Mouse (Mus musculus) embryonic facial prominence, embryonic 13.5 days (tissue): ENCODE data around the gene Iqgap3. TPM values are rescaled to one million over a fixed set of nuclear protein-coding genes. Genes with fewer than 3 reads are reported as not detected.
A peak's percentile ranks its signal among the peaks of the same experiment; 100 is the strongest.

Source experiments
- ATAC-seq: fragments of 200-750 bp; cut with Nextera tagmentation; 2 replicates; pipeline ENCODE4 v1.8.0; 2017; ENCODE audit warnings: low read depth; ENCODE audit not compliant: insufficient number of reproducible peaks, insufficient read depth, low FRiP score, low TSS enrichment
- H3K27ac ChIP-seq: fragments of 300-500 bp; sonication (generic); 2 replicates; pipeline ENCODE4 v1.5.1; 2015; ENCODE audit warnings: moderate library complexity, mild to moderate bottlenecking, inconsistent platforms
- H3K27me3 ChIP-seq: fragments of 300-500 bp; sonication (generic); 2 replicates; pipeline ENCODE4 v1.6.1; 2015; ENCODE audit warnings: mild to moderate bottlenecking, inconsistent platforms
- H3K36me3 ChIP-seq: fragments of 300-500 bp; sonication (generic); 2 replicates; pipeline ENCODE4 v1.6.1; 2015; ENCODE audit warnings: mild to moderate bottlenecking, inconsistent platforms
- H3K4me1 ChIP-seq: fragments of 300-500 bp; sonication (generic); 2 replicates; pipeline ENCODE4 v1.6.1; 2015; ENCODE audit warnings: inconsistent platforms
- H3K4me2 ChIP-seq: fragments of 300-500 bp; sonication (generic); 2 replicates; pipeline ENCODE4 v1.6.1; 2015; ENCODE audit warnings: moderate library complexity, mild to moderate bottlenecking, inconsistent platforms
- H3K4me3 ChIP-seq: fragments of 300-500 bp; sonication (generic); 2 replicates; pipeline ENCODE4 v1.5.1; 2015; ENCODE audit warnings: mild to moderate bottlenecking, inconsistent platforms
- H3K9ac ChIP-seq: fragments of 300-500 bp; sonication (generic); 2 replicates; pipeline ENCODE4 v1.6.1; 2015; ENCODE audit warnings: mild to moderate bottlenecking, inconsistent platforms
- H3K9me3 ChIP-seq: fragments of 300-500 bp; sonication (generic); 2 replicates; pipeline ENCODE4 v1.6.1; 2016; ENCODE audit warnings: inconsistent platforms
- WGBS: fragments of 180-500 bp; shearing (Covaris S2); methylation state at CpG from one replicate; pipeline ENCODE4 v1.1.7; 2015; ENCODE audit warnings: mixed read lengths; 5-methylcytosine and 5-hydroxymethylcytosine counted together
- polyA plus RNA-seq: library from polyadenylated mRNA; unstranded; fragments of >200 nt; fragmentation: Nextera tagmentation; extraction: Ambion mirVana; gene quantifications from 2 replicates; pipeline ENCODE4 v1.2.1, GENCODE M21; 2015

Gene Iqgap3
- polyA plus RNA-seq, 1 experiment from 2014 or later = 22.8 TPM

DNA sequence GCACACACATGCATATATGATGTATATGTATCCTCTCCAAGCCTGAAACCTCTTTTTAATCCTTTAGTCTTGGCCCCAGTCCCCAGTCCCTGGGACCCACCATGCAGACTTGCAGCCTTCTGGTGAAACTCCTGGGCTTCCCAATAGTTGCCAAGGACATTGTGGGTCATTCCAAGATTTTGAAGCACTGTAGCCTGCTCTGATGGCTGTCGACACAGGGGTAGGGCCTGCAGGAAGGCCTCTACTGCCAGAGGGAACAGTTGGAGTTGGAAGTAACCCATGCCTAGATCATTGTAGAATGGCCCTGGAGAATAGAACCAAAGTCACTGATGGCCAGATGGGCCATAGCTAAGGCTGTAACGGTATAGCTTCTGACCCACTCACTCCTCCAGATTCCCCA, 7.4 kb upstream of the Iqgap3 start:
- no peak overlapping the region for H3K4me2 ChIP-seq
- H3K9ac ChIP-seq = no peak overlapping the region
- 70% methylated on average over 2 of the region's 2 CpGs for WGBS
- no peaks in the 10 kb centered on the region for H3K4me1 ChIP-seq
- no peaks in the 10 kb centered on the region for H3K9me3 ChIP-seq
- ATAC-seq = no peak
- H3K27ac ChIP-seq = no peak overlapping the region
- no peak overlapping the region for H3K4me3 ChIP-seq
- H3K36me3 ChIP-seq = no peaks in the 10 kb centered on the region
- H3K27me3 ChIP-seq = peaks cover 20% of the 10 kb centered on the region

DNA sequence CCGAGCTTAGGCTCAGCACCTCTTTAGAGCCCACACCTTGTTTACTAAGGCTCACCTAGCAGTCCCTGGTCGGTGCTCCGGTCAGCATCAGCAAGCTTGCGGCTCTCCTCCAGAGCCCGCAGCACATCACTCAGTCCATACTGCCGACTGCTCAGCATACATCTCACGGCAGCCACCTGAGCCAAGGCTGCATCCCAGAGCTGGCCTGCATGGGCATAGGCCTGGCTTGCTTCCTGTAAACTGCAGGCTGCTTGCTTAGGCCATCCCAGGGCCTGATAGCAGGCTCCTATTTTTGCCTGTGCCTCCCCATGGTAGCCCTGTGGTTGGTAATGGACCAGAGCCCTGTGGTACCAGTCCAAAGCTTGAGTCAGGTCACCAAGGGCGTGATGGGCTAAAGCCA, 7.0 kb upstream of the Iqgap3 start:
- Histone ChIP-seq H3K4me2 (no peak overlapping the region), H3K36me3 (no peaks in the 10 kb centered on the region)
- ATAC-seq = no peak

DNA sequence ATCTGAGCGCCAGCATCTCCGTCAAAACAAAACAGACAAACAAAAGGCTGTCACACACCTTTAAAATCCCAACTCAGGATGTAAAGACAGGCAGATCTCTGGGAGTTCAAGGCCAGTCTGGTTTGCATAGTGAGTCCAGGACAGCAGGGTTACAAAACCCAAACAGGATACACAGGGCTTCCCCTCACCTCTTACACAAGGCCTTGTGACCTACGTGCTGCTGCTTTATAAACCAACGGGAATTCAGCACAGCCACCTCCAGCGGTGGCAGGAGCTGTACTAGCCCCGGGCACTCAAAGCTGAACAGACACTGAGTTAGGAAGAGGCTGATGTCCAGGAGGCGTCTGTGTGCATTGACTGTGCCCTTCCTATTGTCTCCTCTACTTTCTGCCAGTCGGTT, 4.3 kb upstream of the Iqgap3 start:
- WGBS = 29% methylated on average over 8 of the region's 8 CpGs
- Histone ChIP-seq H3K4me2 (no peak overlapping the region), H3K4me1 (peaks cover 8% of the 10 kb centered on the region), H3K27ac (no peak overlapping the region), H3K4me3 (no peak overlapping the region), H3K9ac (peak overlapping the region; percentile 27; the same call in 1 of the 2 replicates), H3K9me3 (no peaks in the 10 kb centered on the region), H3K36me3 (no peaks in the 10 kb centered on the region), H3K27me3 (peaks cover 7% of the 10 kb centered on the region; the same call in 1 of the 2 replicates)
- ATAC-seq = no peak

More for the DNA sequence above, 7.0 kb upstream of the Iqgap3 start:
- H3K9ac ChIP-seq = no peak overlapping the region
- H3K27ac ChIP-seq = no peak overlapping the region
- H3K27me3 ChIP-seq = peaks cover 20% of the 10 kb centered on the region
- 80% methylated on average over 8 of the region's 8 CpGs for WGBS
- no peak overlapping the region for H3K4me3 ChIP-seq
- H3K9me3 ChIP-seq = no peaks in the 10 kb centered on the region
- H3K4me1 ChIP-seq = no peaks in the 10 kb centered on the region

- Histone ChIP-seq H3K36me3 (no peaks in the 10 kb centered on the region), H3K9ac (peak within 1 kb of the TSS; percentile 27; the same call in 1 of the 2 replicates), H3K9me3 (no peaks in the 10 kb centered on the region), H3K4me3 (no peak within 1 kb of the TSS), H3K4me1 (peaks cover 16% of the 10 kb centered on the region), H3K27ac (no peak within 1 kb of the TSS), H3K4me2 (no peak within 1 kb of the TSS), H3K27me3 (peaks cover 3% of the 10 kb centered on the region; the same call in 1 of the 2 replicates)
- no peak for ATAC-seq
- WGBS = 66% methylated on average over 4 of the region's 4 CpGs
Measured at GRCm38 (mm10) chr3:88078204-88078603, 3.6 kb upstream of the Iqgap3 start, which contains the start of gene Ttc24. Ttc24 (minus strand) TSS chr3:88078304.

- no peak overlapping the region for H3K27ac ChIP-seq
- H3K9ac ChIP-seq = peak overlapping the region; percentile 74
- peaks cover 16% of the 10 kb centered on the region for H3K4me1 ChIP-seq
- H3K9me3 ChIP-seq = no peaks in the 10 kb centered on the region
- H3K4me2 ChIP-seq = peak overlapping the region; percentile 76
- no peak for ATAC-seq
- peaks cover 15% of the 10 kb centered on the region for H3K36me3 ChIP-seq
- H3K27me3 ChIP-seq = no peaks in the 10 kb centered on the region
- H3K4me3 ChIP-seq = peak overlapping the region; percentile 68
- 2% methylated on average over 13 of the region's 13 CpGs for WGBS
Measured at GRCm38 (mm10) chr3:88082224-88082618, 450 bp downstream of the Iqgap3 start.

DNA sequence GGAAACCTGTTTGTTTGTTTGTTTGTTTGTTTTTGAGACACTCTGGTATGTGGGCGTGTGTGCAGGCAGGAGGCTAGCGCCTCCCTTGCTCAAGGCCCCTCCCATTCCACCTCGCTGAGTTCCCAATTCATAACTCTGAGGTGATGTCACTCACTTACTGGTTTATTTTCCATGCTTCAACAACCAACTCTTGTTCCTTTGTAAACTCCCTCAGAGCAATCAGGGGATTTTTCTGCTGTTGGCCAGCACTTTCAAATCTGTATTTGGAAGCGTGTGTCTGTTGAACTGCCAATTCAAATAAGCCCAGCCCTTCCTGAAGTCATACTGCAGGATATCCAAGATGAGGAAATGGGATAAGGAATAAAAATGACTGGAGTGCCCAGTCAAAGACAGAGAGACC, 892 bp downstream of the Iqgap3 start:
- peak overlapping the region; percentile 76 for H3K4me2 ChIP-seq
- peaks cover 15% of the 10 kb centered on the region for H3K36me3 ChIP-seq
- H3K4me3 ChIP-seq = peak overlapping the region; percentile 68
- ATAC-seq = no peak
- peak overlapping the region; percentile 74 for H3K9ac ChIP-seq
- 0 out of 2 replicates have a peak overlapping the region, but pooled peaks have one; percentile 12 for H3K27ac ChIP-seq
- 8% methylated on average over 4 of the region's 4 CpGs for WGBS
- H3K9me3 ChIP-seq = no peaks in the 10 kb centered on the region
- peaks cover 16% of the 10 kb centered on the region for H3K4me1 ChIP-seq
- no peaks in the 10 kb centered on the region for H3K27me3 ChIP-seq

GRCm38 (mm10) chr3:88084001-88084400, 2.2 kb downstream of the Iqgap3 start:
- Histone ChIP-seq H3K4me3 (no peak overlapping the region), H3K4me2 (no peak overlapping the region), H3K4me1 (peaks cover 16% of the 10 kb centered on the region), H3K27me3 (no peaks in the 10 kb centered on the region), H3K9me3 (no peaks in the 10 kb centered on the region), H3K9ac (no peak overlapping the region), H3K36me3 (peaks cover 25% of the 10 kb centered on the region), H3K27ac (no peak overlapping the region)
- ATAC-seq = no peak
- 93% methylated on average over 2 of the region's 2 CpGs for WGBS

DNA sequence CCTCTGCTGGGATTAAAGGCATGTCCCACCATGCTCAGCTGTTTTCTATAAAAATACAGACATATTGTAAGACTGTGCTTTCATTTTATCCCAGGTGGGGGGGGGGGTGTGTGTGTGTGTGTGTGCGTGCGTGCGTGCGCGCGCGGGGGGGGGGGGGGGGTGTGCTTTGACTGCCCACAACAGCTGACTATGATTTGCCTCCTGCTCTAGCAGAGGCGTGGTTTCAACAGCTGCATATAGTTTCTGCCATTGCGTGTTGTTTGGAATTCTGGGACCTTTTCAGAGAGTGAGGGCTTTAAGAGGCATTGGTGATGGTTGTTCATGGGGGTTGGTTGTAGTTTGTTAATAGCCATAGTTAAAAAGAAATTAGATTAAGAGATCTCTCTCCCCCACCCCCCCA, 3.7 kb downstream of the Iqgap3 start:
- no peak overlapping the region for H3K4me2 ChIP-seq

DNA sequence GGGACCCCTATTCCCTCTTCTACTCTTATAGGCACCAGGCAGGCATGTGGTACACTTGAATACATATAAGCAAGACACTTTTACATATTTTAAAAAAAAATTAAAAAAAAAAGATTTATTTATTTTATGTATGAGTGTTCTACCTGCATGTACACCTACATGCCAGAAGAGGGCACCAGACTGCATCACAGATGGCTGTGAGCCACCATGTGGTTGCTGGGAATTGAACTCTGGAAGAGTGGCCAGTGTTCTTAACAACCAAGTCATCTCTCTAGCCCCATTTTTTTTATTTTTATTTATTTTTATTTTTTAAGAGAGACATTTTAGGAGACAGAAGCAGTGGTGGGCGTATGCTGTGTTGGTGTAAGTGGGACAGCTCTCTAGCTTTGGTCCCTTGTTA, 5.9 kb downstream of the Iqgap3 start:
- no peak overlapping the region for H3K9ac ChIP-seq
- H3K36me3 ChIP-seq = peaks cover 62% of the 10 kb centered on the region
- no peak overlapping the region for H3K27ac ChIP-seq
- no peak for ATAC-seq
- no peak overlapping the region for H3K4me2 ChIP-seq
- H3K4me1 ChIP-seq = peaks cover 5% of the 10 kb centered on the region
- no peaks in the 10 kb centered on the region for H3K27me3 ChIP-seq
- H3K9me3 ChIP-seq = no peaks in the 10 kb centered on the region
- H3K4me3 ChIP-seq = no peak overlapping the region
- 93% methylated on average over 1 of the region's 1 CpGs for WGBS

More for the DNA sequence above, 3.7 kb downstream of the Iqgap3 start:
- WGBS = 43% methylated on average over 3 of the region's 9 CpGs
- Histone ChIP-seq H3K4me3 (no peak overlapping the region), H3K27me3 (no peaks in the 10 kb centered on the region), H3K27ac (0 out of 2 replicates have a peak overlapping the region, but pooled peaks have one; percentile 64), H3K9ac (no peak overlapping the region), H3K4me1 (peaks cover 16% of the 10 kb centered on the region), H3K36me3 (peaks cover 40% of the 10 kb centered on the region), H3K9me3 (no peaks in the 10 kb centered on the region)
- no peak for ATAC-seq

GRCm38 (mm10) chr3:88090106-88090505, 8.3 kb downstream of the Iqgap3 start:
- ATAC-seq = no peak
- no peaks in the 10 kb centered on the region for H3K9me3 ChIP-seq
- 88% methylated on average over 7 of the region's 7 CpGs for WGBS
- no peak overlapping the region for H3K4me3 ChIP-seq
- H3K36me3 ChIP-seq = peaks cover 82% of the 10 kb centered on the region
- no peaks in the 10 kb centered on the region for H3K4me1 ChIP-seq
- no peaks in the 10 kb centered on the region for H3K27me3 ChIP-seq
- no peak overlapping the region for H3K4me2 ChIP-seq
- H3K27ac ChIP-seq = no peak overlapping the region
- H3K9ac ChIP-seq = no peak overlapping the region

DNA sequence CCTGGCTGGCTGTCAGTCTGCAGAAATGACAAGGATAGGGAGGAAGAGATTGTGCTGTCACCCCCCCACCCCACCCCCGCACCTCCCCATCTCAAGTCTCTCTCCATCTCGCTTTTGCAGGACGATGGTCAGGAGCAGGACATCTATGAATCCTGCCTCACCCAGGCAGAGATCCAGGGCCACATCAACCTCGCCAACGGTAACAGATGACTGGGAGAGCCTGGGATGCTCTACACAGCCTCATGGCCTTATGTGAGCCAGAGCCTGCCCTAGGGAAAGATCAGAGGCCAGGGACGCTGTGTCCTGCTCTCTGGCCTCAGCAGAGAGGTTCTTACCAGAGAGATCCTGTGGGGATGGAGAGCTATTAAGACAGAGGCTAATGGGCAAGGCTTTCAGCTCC, 8.8 kb downstream of the Iqgap3 start:
- H3K4me3 ChIP-seq = no peak overlapping the region
- H3K27me3 ChIP-seq = no peaks in the 10 kb centered on the region
- no peak overlapping the region for H3K27ac ChIP-seq
- no peak overlapping the region for H3K9ac ChIP-seq
- no peaks in the 10 kb centered on the region for H3K9me3 ChIP-seq
- peaks cover 84% of the 10 kb centered on the region for H3K36me3 ChIP-seq
- H3K4me1 ChIP-seq = no peaks in the 10 kb centered on the region
- no peak for ATAC-seq
- H3K4me2 ChIP-seq = no peak overlapping the region
- 95% methylated on average over 6 of the region's 6 CpGs for WGBS

DNA sequence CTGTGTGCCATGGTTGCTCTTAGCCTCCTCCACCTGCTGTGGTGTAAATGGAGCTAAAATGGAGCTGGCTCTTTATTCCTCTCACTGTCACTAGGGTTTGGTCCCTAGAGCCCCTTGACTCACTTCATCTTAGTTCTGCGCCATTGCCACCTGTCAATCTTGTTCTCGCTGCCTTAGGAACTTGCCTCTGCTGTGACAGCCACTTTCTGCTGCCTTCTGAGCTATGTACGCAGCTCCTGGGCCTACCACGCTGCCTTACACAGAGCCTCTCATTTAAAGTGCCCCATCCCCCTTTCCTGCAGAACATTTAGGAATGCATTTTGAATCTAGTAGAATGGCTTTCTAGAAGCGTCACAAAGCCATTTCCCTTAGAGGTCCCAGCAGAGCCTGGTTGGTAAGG, 12.4 kb downstream of the Iqgap3 start:
- no peak for ATAC-seq
- Histone ChIP-seq H3K9ac (no peak overlapping the region), H3K36me3 (peaks cover 90% of the 10 kb centered on the region), H3K27ac (no peak overlapping the region), H3K4me2 (no peak overlapping the region), H3K4me3 (no peak overlapping the region), H3K27me3 (no peaks in the 10 kb centered on the region), H3K4me1 (no peaks in the 10 kb centered on the region), H3K9me3 (no peaks in the 10 kb centered on the region)
- 80% methylated on average over 5 of the region's 5 CpGs for WGBS
